Mouse (Mus musculus): ENCODE results near the gene Tmem132d.

- TF ChIP-seq FLI1 (IDR thresholded peaks at IDR 0.05; ENCODE audit: low read length) (no peak), GATA1 (IDR thresholded peaks at IDR 0.05; ENCODE audit: borderline replicate concordance, low read length) (no peak)
Observed at GRCm38 (mm10) chr5:127758576-127758975, 674.3 kb downstream of the Tmem132d start.

All from megakaryocyte, embryonic 14.5 days (primary cell).